Comparison of ENCODE assay signal across 28 mouse cellular contexts in the genomic region with DNA sequence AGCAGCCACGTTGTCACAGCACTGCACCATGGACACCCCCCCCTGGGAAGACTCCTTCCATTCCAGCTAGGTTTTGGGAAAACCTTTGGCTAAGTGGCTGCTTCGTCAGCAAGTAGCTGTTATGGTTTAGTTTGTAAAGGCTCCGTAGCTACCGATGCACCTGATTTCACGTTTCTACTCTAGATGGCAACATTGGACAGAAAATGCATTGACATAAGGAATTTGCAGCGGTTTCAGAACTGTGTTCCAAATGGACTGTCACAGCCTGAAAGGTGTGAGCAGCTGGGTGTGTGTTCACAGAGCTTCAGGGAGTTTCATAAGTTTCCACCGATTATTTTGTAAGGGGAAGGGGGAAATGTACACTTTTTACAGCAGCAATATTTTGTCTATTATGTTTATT. TPM values are rescaled to one million over a fixed set of nuclear protein-coding genes. Genes with fewer than 3 reads are reported as not detected.
DNase-seq lines count a peak whose midpoint lies in the region; ATAC-seq and TF ChIP-seq lines count a peak whose summit lies in the region.
"Not testable (repeated sequence)": the region's sequence is repeated elsewhere in the genome, so short reads cannot be mapped to it uniquely, and the experiment has no call there.
"Had no signal": no experiment of that assay in that cellular context is flagged by ENCODE, and none has a peak within 500 bp of the region (broad histone marks: within the 10 kb centered on the region; RNA-seq: fewer than 3 reads in every experiment).

No protein-coding gene starts in this region.

- H3K4me3 ChIP-seq in forebrain, postnatal 0 days (ENCODE audit: low read depth, low read length); heart, adult 2 months; hindbrain, embryonic 16.5 days (ENCODE audit: low read length); left cerebral cortex, adult 2 months; lung, embryonic 14.5 days (ENCODE audit: low read depth, low read length): not testable (repeated sequence)

- H3K4me2 ChIP-seq in forebrain, postnatal 0 days (ENCODE audit: low read depth); hindbrain, embryonic 16.5 days (ENCODE audit: low read length); lung, embryonic 14.5 days: not testable (repeated sequence)

- not testable (repeated sequence) for H3K27ac ChIP-seq in forebrain, postnatal 0 days (ENCODE audit: low read depth, low read length); heart, adult 2 months; hindbrain, embryonic 16.5 days (ENCODE audit: low read depth, low read length); left cerebral cortex, adult 2 months; lung, embryonic 14.5 days (ENCODE audit: low read depth)

- ATAC-seq in forebrain, postnatal 0 days; lung, embryonic 14.5 days (ENCODE audit: insufficient read depth): not testable (repeated sequence)
- peak; percentile 73 for ATAC-seq in hindbrain, embryonic 16.5 days

- not testable (repeated sequence) for H3K4me1 ChIP-seq in forebrain, postnatal 0 days (ENCODE audit: insufficient read depth); heart, adult 2 months (ENCODE audit: control insufficient read depth, insufficient read depth, low read length); hindbrain, embryonic 16.5 days (ENCODE audit: control insufficient read depth, insufficient read depth, low read depth, low read length); lung, embryonic 14.5 days (ENCODE audit: insufficient read depth)

- H3K27me3 ChIP-seq in forebrain, postnatal 0 days (ENCODE audit: insufficient read depth, low read length); heart, adult 2 months (ENCODE audit: control insufficient read depth, insufficient read depth, low read length); hindbrain, embryonic 16.5 days (replicated peaks; ENCODE audit: control insufficient read depth, insufficient read depth, low read length); lung, embryonic 14.5 days (ENCODE audit: insufficient read depth, low read length): not testable (repeated sequence)

- DNase-seq in R1 (ENCODE audit: low read depth, low spot score): peak; percentile 32
- peak; percentile 2 for DNase-seq in brain, embryonic 14.5 days (ENCODE audit: low read depth)
- peak; percentile 14 for DNase-seq in forebrain, postnatal 0 days
- DNase-seq in heart, adult 2 months; left cerebral cortex, adult 2 months (ENCODE audit: extremely low spot score in 1 of 2, low spot score in 2 of 2): not testable (repeated sequence)
- peak; percentile 10 for DNase-seq in lung, embryonic 14.5 days
- peak; percentile 13 to 22 for DNase-seq in right cerebral cortex, adult 2 months (ENCODE audit: low spot score in 2 of 2)

- intact Hi-C loops in heart, adult 2 months (cut with DNase I): not testable (repeated sequence)
- intact Hi-C loops in left cerebral cortex, adult 2 months (cut with DNase I): loop anchor here (10.0 kb wide), 1 partner anchor 380 kb away; the partner anchor contains the start of gene Olfr152

- TF ChIP-seq POLR2A in brain, embryonic 14.5 days (IDR thresholded peaks at IDR 0.05; ENCODE audit: borderline replicate concordance, extremely low read depth, insufficient read depth, insufficient read length, poor library complexity, severe bottlenecking); heart, adult 2 months (IDR thresholded peaks at IDR 0.05; ENCODE audit: insufficient read depth, low read depth, low read length): not testable (repeated sequence)

- WGBS in forebrain, postnatal 0 days: 84% methylated on average over 7 of the region's 7 CpGs
- WGBS in heart, adult 2 months: 70% methylated on average over 7 of the region's 7 CpGs
- WGBS in hindbrain, embryonic 16.5 days: 81% methylated on average over 7 of the region's 7 CpGs
- 72% methylated on average over 7 of the region's 7 CpGs for WGBS in lung, embryonic 14.5 days

- H3K36me3 ChIP-seq in forebrain, postnatal 0 days (ENCODE audit: insufficient read depth); heart, adult 2 months (ENCODE audit: control insufficient read depth, insufficient read depth, low read length); hindbrain, embryonic 16.5 days (ENCODE audit: control insufficient read depth, insufficient read depth, low read length); lung, embryonic 14.5 days (ENCODE audit: insufficient read depth): not testable (repeated sequence)

- H3K79me2 ChIP-seq in heart, adult 2 months (replicated peaks; ENCODE audit: control insufficient read depth, insufficient read depth, low read length): not testable (repeated sequence)

- TF ChIP-seq CTCF in brain, embryonic 14.5 days (IDR thresholded peaks at IDR 0.05; ENCODE audit: borderline replicate concordance, extremely low read depth, insufficient read depth, insufficient read length); lung, embryonic 14.5 days (IDR thresholded peaks at IDR 0.05; ENCODE audit: low read depth): not testable (repeated sequence)
- TF ChIP-seq CTCF in forebrain, postnatal 0 days (IDR thresholded peaks at IDR 0.05; ENCODE audit: low read depth): peak; percentile 30; the same call in 1 of the 2 replicates
- peak; percentile 31 for TF ChIP-seq CTCF in heart, adult 2 months (IDR thresholded peaks at IDR 0.05)
- TF ChIP-seq CTCF in left cerebral cortex, adult 2 months (IDR thresholded peaks at IDR 0.05): peak; percentile 34

- TF ChIP-seq EP300 in heart, adult 2 months (IDR thresholded peaks at IDR 0.05; ENCODE audit: insufficient read depth, low read depth, low read length): not testable (repeated sequence)

- H3K9ac ChIP-seq in forebrain, postnatal 0 days; heart, adult 2 months (ENCODE audit: low read depth, low read length); hindbrain, embryonic 16.5 days (ENCODE audit: low read depth, low read length); lung, embryonic 14.5 days: not testable (repeated sequence)

- H3K9me3 ChIP-seq in forebrain, postnatal 0 days (ENCODE audit: low read length); hindbrain, embryonic 16.5 days (ENCODE audit: control insufficient read depth, low read length); lung, embryonic 14.5 days (ENCODE audit: low read depth, low read length): not testable (repeated sequence)

RNA-seq across cellular contexts. Expression of gene Olfr1122, which starts 9.0 kb away (rescaled TPM):
- not detected in 2 replicates for polyA plus RNA-seq in brain, embryonic 14.5 days (2012; rRNA removed)
- total RNA-seq in forebrain, postnatal 0 days (2014; rRNA removed): not detected in 2 replicates
- not detected in 2 replicates for polyA plus RNA-seq in forebrain, postnatal 0 days (2015; fragmentation: Nextera tagmentation; extraction: Ambion mirVana)
- not detected for total RNA-seq in heart, adult 2 months (2021)
- not detected in 2 replicates for polyA plus RNA-seq in heart, adult 2 months (2012; rRNA removed)
- polyA plus RNA-seq in hindbrain, embryonic 16.5 days (2015; fragmentation: Nextera tagmentation; extraction: Ambion mirVana): not detected in 2 replicates
- under 1 TPM in 1 of 2 experiments, not detected in 1; 0.11 TPM for total RNA-seq in left cerebral cortex, adult 2 months (2021)
- polyA plus RNA-seq in lung, embryonic 14.5 days (2014; fragmentation: Nextera tagmentation; extraction: Ambion mirVana): not detected in 2 replicates
- total RNA-seq: adrenal gland, adult 18-20 months; adrenal gland, postnatal 10 days; CH12.LX; gastrocnemius, adult 2 months; gastrocnemius, postnatal 14 days; heart, postnatal 14 days; MEL had no signal
- polyA plus RNA-seq: embryonic facial prominence, embryonic 12.5 days; forebrain, embryonic 11.5 days; forebrain, embryonic 14.5 days; heart, embryonic 12.5 days; heart, embryonic 15.5 days; hindbrain, embryonic 11.5 days; hindbrain, embryonic 15.5 days; inflammation-experienced regulatory T-cells, adult 6 months; intestine, embryonic 16.5 days had no signal

RNA-seq across cellular contexts. Expression of gene Olfr1123, which starts 21.7 kb away (rescaled TPM):
- polyA plus RNA-seq in brain, embryonic 14.5 days (2012; rRNA removed): not detected in 2 replicates
- not detected in 2 replicates for total RNA-seq in forebrain, postnatal 0 days (2014; rRNA removed)
- polyA plus RNA-seq in forebrain, postnatal 0 days (2015; fragmentation: Nextera tagmentation; extraction: Ambion mirVana): not detected in 2 replicates
- total RNA-seq in heart, adult 2 months (2021): not detected
- polyA plus RNA-seq in heart, adult 2 months (2012; rRNA removed): not detected in 2 replicates
- not detected in 2 replicates for polyA plus RNA-seq in hindbrain, embryonic 16.5 days (2015; fragmentation: Nextera tagmentation; extraction: Ambion mirVana)
- total RNA-seq in left cerebral cortex, adult 2 months (2021): not detected
- polyA plus RNA-seq in lung, embryonic 14.5 days (2014; fragmentation: Nextera tagmentation; extraction: Ambion mirVana): not detected in 2 replicates
- total RNA-seq: adrenal gland, adult 18-20 months; adrenal gland, postnatal 10 days; adrenal gland, postnatal 36 days; CH12.LX; gastrocnemius, adult 2 months; gastrocnemius, postnatal 14 days; gastrocnemius, postnatal 4 days; heart, postnatal 14 days; heart, postnatal 4 days; MEL had no signal
- polyA plus RNA-seq: embryonic facial prominence, embryonic 12.5 days; forebrain, embryonic 11.5 days; forebrain, embryonic 14.5 days; heart, embryonic 12.5 days; heart, embryonic 15.5 days; hindbrain, embryonic 11.5 days; hindbrain, embryonic 15.5 days; inflammation-experienced regulatory T-cells, adult 6 months; intestine, embryonic 16.5 days had no signal

RNA-seq across cellular contexts. Expression of gene Olfr1121, which starts 25.0 kb away (rescaled TPM):
- polyA plus RNA-seq in brain, embryonic 14.5 days (2012; rRNA removed): not detected in 2 replicates
- not detected in 2 replicates for total RNA-seq in forebrain, postnatal 0 days (2014; rRNA removed)
- polyA plus RNA-seq in forebrain, postnatal 0 days (2015; fragmentation: Nextera tagmentation; extraction: Ambion mirVana): not detected in 2 replicates
- total RNA-seq in heart, adult 2 months (2021): not detected
- not detected in 2 replicates for polyA plus RNA-seq in heart, adult 2 months (2012; rRNA removed)
- not detected in 2 replicates for polyA plus RNA-seq in hindbrain, embryonic 16.5 days (2015; fragmentation: Nextera tagmentation; extraction: Ambion mirVana)
- total RNA-seq in left cerebral cortex, adult 2 months (2021): not detected
- polyA plus RNA-seq in lung, embryonic 14.5 days (2014; fragmentation: Nextera tagmentation; extraction: Ambion mirVana): not detected in 2 replicates
- total RNA-seq: adrenal gland, adult 18-20 months; adrenal gland, postnatal 10 days; adrenal gland, postnatal 36 days; CH12.LX; gastrocnemius, adult 2 months; gastrocnemius, postnatal 14 days; gastrocnemius, postnatal 4 days; heart, postnatal 14 days; heart, postnatal 4 days; MEL had no signal
- polyA plus RNA-seq: embryonic facial prominence, embryonic 12.5 days; embryonic facial prominence, embryonic 15.5 days; forebrain, embryonic 11.5 days; forebrain, embryonic 14.5 days; heart, embryonic 12.5 days; heart, embryonic 15.5 days; hindbrain, embryonic 11.5 days; hindbrain, embryonic 15.5 days; inflammation-experienced regulatory T-cells, adult 6 months; intestine, embryonic 16.5 days had no signal

RNA-seq across cellular contexts. Expression of gene Olfr1124, which starts 35.4 kb away (rescaled TPM):
- polyA plus RNA-seq in brain, embryonic 14.5 days (2012; rRNA removed): not detected in 2 replicates
- total RNA-seq in forebrain, postnatal 0 days (2014; rRNA removed): not detected in 2 replicates
- 0.08 TPM in 2 replicates for polyA plus RNA-seq in forebrain, postnatal 0 days (2015; fragmentation: Nextera tagmentation; extraction: Ambion mirVana)
- total RNA-seq in heart, adult 2 months (2021): not detected
- polyA plus RNA-seq in heart, adult 2 months (2012; rRNA removed): not detected in 2 replicates
- not detected in 2 replicates for polyA plus RNA-seq in hindbrain, embryonic 16.5 days (2015; fragmentation: Nextera tagmentation; extraction: Ambion mirVana)
- total RNA-seq in left cerebral cortex, adult 2 months (2021): not detected
- polyA plus RNA-seq in lung, embryonic 14.5 days (2014; fragmentation: Nextera tagmentation; extraction: Ambion mirVana): not detected in 2 replicates
- total RNA-seq: adrenal gland, adult 18-20 months; adrenal gland, postnatal 10 days; adrenal gland, postnatal 36 days; CH12.LX; gastrocnemius, adult 2 months; gastrocnemius, postnatal 14 days; gastrocnemius, postnatal 4 days; heart, postnatal 14 days; heart, postnatal 4 days; MEL had no signal
- polyA plus RNA-seq: embryonic facial prominence, embryonic 15.5 days; forebrain, embryonic 14.5 days; heart, embryonic 12.5 days; heart, embryonic 15.5 days; intestine, embryonic 16.5 days had no signal

RNA-seq across cellular contexts. Expression of gene Olfr1120, which starts 40.1 kb away (rescaled TPM):
- polyA plus RNA-seq in brain, embryonic 14.5 days (2012; rRNA removed): not detected in 2 replicates
- total RNA-seq in forebrain, postnatal 0 days (2014; rRNA removed): not detected in 2 replicates
- not detected in 2 replicates for polyA plus RNA-seq in forebrain, postnatal 0 days (2015; fragmentation: Nextera tagmentation; extraction: Ambion mirVana)
- total RNA-seq in heart, adult 2 months (2021): not detected
- not detected in 2 replicates for polyA plus RNA-seq in heart, adult 2 months (2012; rRNA removed)
- not detected in 2 replicates for polyA plus RNA-seq in hindbrain, embryonic 16.5 days (2015; fragmentation: Nextera tagmentation; extraction: Ambion mirVana)
- not detected for total RNA-seq in left cerebral cortex, adult 2 months (2021)
- polyA plus RNA-seq in lung, embryonic 14.5 days (2014; fragmentation: Nextera tagmentation; extraction: Ambion mirVana): not detected in 2 replicates
- total RNA-seq: adrenal gland, adult 18-20 months; adrenal gland, postnatal 10 days; adrenal gland, postnatal 36 days; CH12.LX; gastrocnemius, adult 2 months; gastrocnemius, postnatal 14 days; gastrocnemius, postnatal 4 days; heart, postnatal 14 days; heart, postnatal 4 days; MEL had no signal
- polyA plus RNA-seq: embryonic facial prominence, embryonic 12.5 days; embryonic facial prominence, embryonic 15.5 days; forebrain, embryonic 11.5 days; forebrain, embryonic 14.5 days; heart, embryonic 12.5 days; heart, embryonic 15.5 days; hindbrain, embryonic 11.5 days; hindbrain, embryonic 15.5 days; inflammation-experienced regulatory T-cells, adult 6 months; intestine, embryonic 16.5 days had no signal
